Mouse (Mus musculus): Measurements from ENCODE around the gene Pde6h. TPM values are rescaled to one million over a fixed set of nuclear protein-coding genes. Genes with fewer than 3 reads are reported as not detected.
A peak's percentile ranks its signal among the peaks of the same experiment; 100 is the strongest.

The Pde6h gene
- total and polyA plus RNA-seq, 3 experiments, result 0.08 TPM; not detected in 2

GRCm38 (mm10) chr6:136927626-136928025, 4.0 kb downstream of the Pde6h start:
- TF ChIP-seq HCFC1 (IDR thresholded peaks at IDR 0.05; ENCODE audit: low read depth, low read length), result no peak
- no peak for TF ChIP-seq RAD21 (IDR thresholded peaks at IDR 0.05; ENCODE audit: low read depth, low read length)
- no peak for TF ChIP-seq TCF12 (IDR thresholded peaks at IDR 0.05; ENCODE audit: low read depth, low read length)
- no peak for TF ChIP-seq E2F4 (IDR thresholded peaks at IDR 0.05; ENCODE audit: borderline replicate concordance, low read depth, low read length)
- no peak for TF ChIP-seq NRF1 (IDR thresholded peaks at IDR 0.05; ENCODE audit: insufficient read depth, low read depth, low read length, poor library complexity, severe bottlenecking)
- H3K4me1 ChIP-seq (ENCODE audit: control insufficient read depth in 1 of 2, insufficient read depth in 2 of 2, low read length in 2 of 2), result peaks cover 3 to 11% of the 10 kb centered on the region in 2 experiments; a peak in 3 of 4 replicates
- DNase-seq (ENCODE audit: low read depth, low spot score), result no peak
- H3K27me3 ChIP-seq (ENCODE audit: control insufficient read depth in 1 of 2, insufficient read depth in 2 of 2, low read length in 2 of 2), result no peaks in the 10 kb centered on the region
- H3K9me3 ChIP-seq (replicated peaks; ENCODE audit: insufficient read depth, low read length), result no peaks in the 10 kb centered on the region
- no peak overlapping the region for H3K9ac ChIP-seq (ENCODE audit: control insufficient read depth, low read depth, low read length, poor library complexity, severe bottlenecking)
- peaks cover 4 to 10% of the 10 kb centered on the region in 2 experiments for H3K36me3 ChIP-seq (ENCODE audit: control insufficient read depth in 1 of 2, insufficient read depth in 2 of 2, low read length in 2 of 2)
- no peak overlapping the region for H3K27ac ChIP-seq (ENCODE audit: control insufficient read depth, low read depth, low read length)
- H3K4me3 ChIP-seq (ENCODE audit: control insufficient read depth in 1 of 2, insufficient read depth in 1 of 2, low read depth in 2 of 2, low read length in 2 of 2), result no peak overlapping the region
- H3K79me2 ChIP-seq (ENCODE audit: control insufficient read depth, insufficient read depth, low read length, poor library complexity), result no peaks in the 10 kb centered on the region

- H3K36me3 ChIP-seq (ENCODE audit: control insufficient read depth in 1 of 2, insufficient read depth in 2 of 2, low read length in 2 of 2), result peaks cover 2 to 30% of the 10 kb centered on the region in 2 experiments
- no peak for TF ChIP-seq POLR2AphosphoS5 (IDR thresholded peaks at IDR 0.05; ENCODE audit: borderline replicate concordance, low read depth, low read length)
- TF ChIP-seq MXI1 (IDR thresholded peaks at IDR 0.05; ENCODE audit: low read depth, low read length), result peak; percentile 55; the same call in 1 of the 2 replicates
- TF ChIP-seq NELFE (IDR thresholded peaks at IDR 0.05; ENCODE audit: low read depth, low read length), result no peak
- peak; percentile 52; the same call in 1 of the 2 replicates for TF ChIP-seq MYC (IDR thresholded peaks at IDR 0.05; ENCODE audit: low read depth, low read length)
- TF ChIP-seq ETS1 (IDR thresholded peaks at IDR 0.05; ENCODE audit: low read depth, low read length), result peak; percentile 75; the same call in 1 of the 2 replicates
- peak; percentile 82 for TF ChIP-seq TCF12 (IDR thresholded peaks at IDR 0.05; ENCODE audit: low read depth, low read length)
- TF ChIP-seq GATA1 (IDR thresholded peaks at IDR 0.05; ENCODE audit: low read depth, low read length), result peak; percentile 58; the same call in 1 of the 2 replicates
- no peak for TF ChIP-seq MAZ (IDR thresholded peaks at IDR 0.05; ENCODE audit: low read depth, low read length)
- TF ChIP-seq MAX (IDR thresholded peaks at IDR 0.05; ENCODE audit: low read length), result peak; percentile 88
- peak; percentile 93 for TF ChIP-seq USF1 (IDR thresholded peaks at IDR 0.05; ENCODE audit: low read depth, low read length)
- peak; percentile 92 for TF ChIP-seq TAL1 (IDR thresholded peaks at IDR 0.05; ENCODE audit: low read length)
- TF ChIP-seq SIN3A (IDR thresholded peaks at IDR 0.05; ENCODE audit: low read length), result peak; percentile 84
- TF ChIP-seq ZKSCAN1 (IDR thresholded peaks at IDR 0.05; ENCODE audit: low read depth, low read length), result no peak
- peak; percentile 60; the same call in 1 of the 2 replicates for TF ChIP-seq ELF1 (IDR thresholded peaks at IDR 0.05; ENCODE audit: low read depth, low read length)
- TF ChIP-seq EP300 (IDR thresholded peaks at IDR 0.05; ENCODE audit: low read depth in 1 of 2, low read length in 2 of 2), result peak; percentile 81 to 93
- TF ChIP-seq USF2 (IDR thresholded peaks at IDR 0.05; ENCODE audit: borderline replicate concordance in 1 of 2, insufficient read depth in 1 of 2, low read depth in 1 of 2, low read length in 2 of 2), result peak; percentile 12 to 56; a peak in 1 of 4 replicates
- TF ChIP-seq CTCF (IDR thresholded peaks at IDR 0.05 in 2 of 3, conservative IDR thresholded peaks at IDR 0.05 in 1 of 3; ENCODE audit: control insufficient read depth in 1 of 3, insufficient read depth in 1 of 3, low read depth in 2 of 3, low read length in 3 of 3, poor library complexity in 1 of 3, severe bottlenecking in 1 of 3), result no peak
- peak; percentile 89 for TF ChIP-seq RCOR1 (IDR thresholded peaks at IDR 0.05; ENCODE audit: low read depth, low read length)
- no peak; the same call in 1 of the 2 replicates for TF ChIP-seq BHLHE40 (IDR thresholded peaks at IDR 0.05; ENCODE audit: borderline replicate concordance, low read depth, low read length)
- no peak for TF ChIP-seq ZNF384 (IDR thresholded peaks at IDR 0.05; ENCODE audit: low read depth, low read length)
- peak; percentile 83 for TF ChIP-seq MYB (IDR thresholded peaks at IDR 0.05; ENCODE audit: low read depth, low read length)
- peak overlapping the region; percentile 42 for H3K27ac ChIP-seq (ENCODE audit: control insufficient read depth, low read depth, low read length)
- H3K27me3 ChIP-seq (ENCODE audit: control insufficient read depth in 1 of 2, insufficient read depth in 2 of 2, low read length in 2 of 2), result no peaks in the 10 kb centered on the region
- H3K4me3 ChIP-seq (ENCODE audit: control insufficient read depth in 1 of 2, insufficient read depth in 1 of 2, low read depth in 2 of 2, low read length in 2 of 2), result no peak overlapping the region
- H3K9ac ChIP-seq (ENCODE audit: control insufficient read depth, low read depth, low read length, poor library complexity, severe bottlenecking), result no peak overlapping the region
- H3K4me1 ChIP-seq (ENCODE audit: control insufficient read depth in 1 of 2, insufficient read depth in 2 of 2, low read length in 2 of 2), result peaks cover 15 to 25% of the 10 kb centered on the region in 2 experiments
- no peaks in the 10 kb centered on the region for H3K79me2 ChIP-seq (ENCODE audit: control insufficient read depth, insufficient read depth, low read length, poor library complexity)
- DNase-seq (ENCODE audit: low read depth, low spot score), result peak; percentile 89
- H3K9me3 ChIP-seq (replicated peaks; ENCODE audit: insufficient read depth, low read length), result no peaks in the 10 kb centered on the region
These were observed 7.0 kb downstream of the Pde6h start for GRCm38 (mm10) chr6:136930677-136931076.

Data from MEL (cell line).